9 mouse cellular contexts compared by ENCODE assay signal in the genomic region with DNA sequence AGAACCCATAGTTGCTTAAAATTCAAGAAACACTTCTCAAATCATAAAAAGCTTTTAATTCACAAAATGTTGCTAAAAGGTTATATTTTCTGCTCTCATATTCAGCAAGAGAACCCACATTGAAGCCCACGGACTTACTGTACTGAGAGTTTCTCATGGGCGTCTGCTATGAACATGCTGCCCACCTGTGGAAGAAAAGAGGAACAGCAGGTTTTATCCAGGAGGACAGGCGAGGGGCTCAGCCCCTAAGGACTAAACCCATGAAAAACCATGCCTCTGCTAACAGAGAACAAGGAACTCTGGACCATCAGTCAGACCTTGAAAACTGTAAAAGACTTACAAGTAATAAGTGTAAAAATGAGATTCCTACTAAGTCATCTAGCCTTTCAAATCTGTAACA. TPM values are rescaled to one million over a fixed set of nuclear protein-coding genes. Genes with fewer than 3 reads are reported as not detected.
A peak's percentile ranks its signal among the peaks of the same experiment; 100 is the strongest.
DNase-seq lines count a peak whose midpoint lies in the region; ATAC-seq and TF ChIP-seq lines count a peak whose summit lies in the region.
"Had no signal": no experiment of that assay in that cellular context is flagged by ENCODE, and none has a peak within 500 bp of the region (broad histone marks: within the 10 kb centered on the region; RNA-seq: fewer than 3 reads in every experiment).

No protein-coding gene starts in this region.

- TF ChIP-seq EP300 in heart, adult 2 months (IDR thresholded peaks at IDR 0.05; ENCODE audit: insufficient read depth, low read depth, low read length), result 0 out of 2 replicates have a peak, but pooled peaks have one; percentile 16
- no peak for TF ChIP-seq EP300 in lung, postnatal 0 days (IDR thresholded peaks at IDR 0.05)

- no peak for TF ChIP-seq POLR2A in heart, adult 2 months (IDR thresholded peaks at IDR 0.05; ENCODE audit: insufficient read depth, low read depth, low read length)
- TF ChIP-seq POLR2A in thymus, adult 2 months (IDR thresholded peaks at IDR 0.05; ENCODE audit: control insufficient read depth, extremely low read depth, insufficient read depth, low read length, poor library complexity), result no peak

- TF ChIP-seq CTCF in heart, adult 2 months (IDR thresholded peaks at IDR 0.05), result peak; percentile 85
- TF ChIP-seq CTCF in thymus, adult 2 months (IDR thresholded peaks at IDR 0.05; ENCODE audit: borderline replicate concordance, control insufficient read depth, extremely low read depth, insufficient read depth, low read length, poor library complexity), result no peak
- peak; percentile 83 for TF ChIP-seq CTCF in lung, postnatal 0 days (IDR thresholded peaks at IDR 0.05)

- H3K79me2 ChIP-seq in heart, adult 2 months (replicated peaks; ENCODE audit: control insufficient read depth, insufficient read depth, low read length), result no peaks in the 10 kb centered on the region

- H3K27me3 ChIP-seq in heart, adult 2 months (ENCODE audit: control insufficient read depth, insufficient read depth, low read length), result no peaks in the 10 kb centered on the region
- H3K27me3 ChIP-seq in heart, embryonic 11.5 days (ENCODE audit: control insufficient read depth, insufficient read depth, low read length), result no peaks in the 10 kb centered on the region
- H3K27me3 ChIP-seq in thymus, adult 2 months (ENCODE audit: control insufficient read depth, insufficient read depth, low read length), result no peaks in the 10 kb centered on the region
- H3K27me3 ChIP-seq in lung, postnatal 0 days (replicated peaks; ENCODE audit: insufficient read depth, low read length), result no peaks in the 10 kb centered on the region
- H3K27me3 ChIP-seq: embryonic facial prominence, embryonic 12.5 days had no signal

- no peaks in the 10 kb centered on the region for H3K9me3 ChIP-seq in heart, embryonic 11.5 days (replicated peaks; ENCODE audit: control insufficient read depth, low read length)
- no peaks in the 10 kb centered on the region for H3K9me3 ChIP-seq in lung, postnatal 0 days (ENCODE audit: low read length)
- H3K9me3 ChIP-seq: embryonic facial prominence, embryonic 12.5 days had no signal

- H3K27ac ChIP-seq in heart, adult 2 months, result no peak overlapping the region
- H3K27ac ChIP-seq in heart, embryonic 11.5 days (ENCODE audit: low read depth, low read length), result no peak overlapping the region
- H3K27ac ChIP-seq in thymus, adult 2 months (ENCODE audit: control insufficient read depth, insufficient read depth, low read length), result no peak overlapping the region
- H3K27ac ChIP-seq in lung, postnatal 0 days (ENCODE audit: low read length), result no peak overlapping the region
- H3K27ac ChIP-seq: embryonic facial prominence, embryonic 12.5 days had no signal

- no peak overlapping the region for H3K4me3 ChIP-seq in heart, adult 2 months
- no peak overlapping the region for H3K4me3 ChIP-seq in heart, embryonic 11.5 days (ENCODE audit: low read depth, low read length)
- H3K4me3 ChIP-seq in thymus, adult 2 months (ENCODE audit: control insufficient read depth, insufficient read depth, low read length), result no peak overlapping the region
- H3K4me3 ChIP-seq in lung, postnatal 0 days (ENCODE audit: low read depth, low read length), result no peak overlapping the region
- H3K4me3 ChIP-seq: embryonic facial prominence, embryonic 12.5 days had no signal

- WGBS in heart, adult 2 months, result 23% methylated on average over 3 of the region's 3 CpGs
- WGBS in heart, embryonic 11.5 days (ENCODE audit: insufficient replicate concordance), result 15% methylated on average over 3 of the region's 3 CpGs
- WGBS in thymus, adult 2 months, result 25% methylated on average over 3 of the region's 3 CpGs
- WGBS in lung, postnatal 0 days, result 4% methylated on average over 3 of the region's 3 CpGs

- H3K9ac ChIP-seq in heart, adult 2 months (ENCODE audit: low read depth, low read length), result no peak overlapping the region
- no peak overlapping the region for H3K9ac ChIP-seq in heart, embryonic 11.5 days (ENCODE audit: low read depth, low read length)
- H3K9ac ChIP-seq in lung, postnatal 0 days (replicated peaks; ENCODE audit: low read depth), result no peak overlapping the region
- H3K9ac ChIP-seq: embryonic facial prominence, embryonic 12.5 days had no signal

- no peaks in the 10 kb centered on the region for H3K4me1 ChIP-seq in heart, adult 2 months (ENCODE audit: control insufficient read depth, insufficient read depth, low read length)
- H3K4me1 ChIP-seq in heart, embryonic 11.5 days (ENCODE audit: control insufficient read depth, insufficient read depth, low read length), result no peaks in the 10 kb centered on the region
- H3K4me1 ChIP-seq in thymus, adult 2 months (replicated peaks; ENCODE audit: control insufficient read depth, insufficient read depth, low read length), result no peaks in the 10 kb centered on the region
- H3K4me1 ChIP-seq in lung, postnatal 0 days (ENCODE audit: insufficient read depth, low read depth, low read length), result no peaks in the 10 kb centered on the region
- H3K4me1 ChIP-seq: embryonic facial prominence, embryonic 12.5 days had no signal

- peak in 1 of 2 experiments; percentile 5 for DNase-seq in heart, adult 2 months
- peak; percentile 19 for DNase-seq in thymus, adult 2 months
- DNase-seq in thymus, adult 18-20 months, result no peak
- peak; percentile 52 for DNase-seq in embryo, embryonic 9.5 days (ENCODE audit: extremely low spot score)
- DNase-seq in lung, postnatal 0 days (ENCODE audit: low spot score), result peak; percentile 66
- DNase-seq in thymus, postnatal 4 days, result peak; percentile 29
- no peak for DNase-seq in urinary bladder, postnatal 14 days (ENCODE audit: low spot score)

- no peak for ATAC-seq in heart, embryonic 11.5 days (replicated peaks; ENCODE audit: insufficient number of reproducible peaks, low FRiP score, low TSS enrichment)
- ATAC-seq in lung, postnatal 0 days, result peak; percentile 46; the same call in 1 of the 2 replicates

- intact Hi-C loops in heart, adult 2 months (cut with DNase I), result loop anchor here (2.0 kb wide), 4 partner anchors 62 to 148 kb away; no protein-coding TSS in a partner anchor

- H3K36me3 ChIP-seq in heart, adult 2 months (ENCODE audit: control insufficient read depth, insufficient read depth, low read length), result no peaks in the 10 kb centered on the region
- H3K36me3 ChIP-seq in heart, embryonic 11.5 days (ENCODE audit: control insufficient read depth, insufficient read depth, low read length), result peaks cover 1% of the 10 kb centered on the region; the same call in 1 of the 2 replicates
- H3K36me3 ChIP-seq in thymus, adult 2 months (ENCODE audit: control insufficient read depth, insufficient read depth, low read length), result peaks cover 3% of the 10 kb centered on the region; the same call in 1 of the 2 replicates
- H3K36me3 ChIP-seq in lung, postnatal 0 days (ENCODE audit: insufficient read depth, low read length), result no peaks in the 10 kb centered on the region

- H3K4me2 ChIP-seq in heart, embryonic 11.5 days, result no peak overlapping the region
- no peak overlapping the region for H3K4me2 ChIP-seq in lung, postnatal 0 days (replicated peaks; ENCODE audit: low read depth, low read length)
- H3K4me2 ChIP-seq: embryonic facial prominence, embryonic 12.5 days had no signal

RNA-seq across cellular contexts. Expression of a gene that starts 45.0 kb away (rescaled TPM):
- 10 to 100 TPM; 13.9 to 14.6 TPM for total RNA-seq in heart, adult 2 months (2021)
- 14.2 and 21.6 TPM in 2 replicates for polyA plus RNA-seq in heart, adult 2 months (2012; rRNA removed)
- 9.6 and 11.9 TPM in 2 replicates for polyA plus RNA-seq in heart, embryonic 11.5 days (2014; fragmentation: Nextera tagmentation; extraction: Ambion mirVana)
- 10.9 and 11.2 TPM in 2 replicates for polyA plus RNA-seq in thymus, adult 2 months (2012; rRNA removed)
- 8.8 and 9.0 TPM in 2 replicates for polyA plus RNA-seq in lung, postnatal 0 days (2015; fragmentation: Nextera tagmentation; extraction: Ambion mirVana)

RNA-seq across cellular contexts. Expression of a gene that starts 50.0 kb away (rescaled TPM):
- total RNA-seq in heart, adult 2 months (2021), result 1 to 10 TPM; 5.2 to 5.6 TPM
- polyA plus RNA-seq in heart, adult 2 months (2012; rRNA removed), result 3.6 and 4.0 TPM in 2 replicates
- 3.0 and 3.6 TPM in 2 replicates for polyA plus RNA-seq in heart, embryonic 11.5 days (2014; fragmentation: Nextera tagmentation; extraction: Ambion mirVana)
- polyA plus RNA-seq in thymus, adult 2 months (2012; rRNA removed), result 9.4 and 11.9 TPM in 2 replicates
- 8.9 and 9.6 TPM in 2 replicates for polyA plus RNA-seq in lung, postnatal 0 days (2015; fragmentation: Nextera tagmentation; extraction: Ambion mirVana)

Comparison
In these comparisons a context has a peak if more than half of its experiments do, and no peak if none do; other contexts are left out.
1. DNase-seq: peak in thymus, adult 2 months (single experiment), embryo, embryonic 9.5 days (single experiment), lung, postnatal 0 days (single experiment) and thymus, postnatal 4 days (single experiment); none in thymus, adult 18-20 months (0 of 2) and urinary bladder, postnatal 14 days (single experiment).